Mouse (Mus musculus): Measurements from ENCODE around the gene Tsen54.

DNA sequence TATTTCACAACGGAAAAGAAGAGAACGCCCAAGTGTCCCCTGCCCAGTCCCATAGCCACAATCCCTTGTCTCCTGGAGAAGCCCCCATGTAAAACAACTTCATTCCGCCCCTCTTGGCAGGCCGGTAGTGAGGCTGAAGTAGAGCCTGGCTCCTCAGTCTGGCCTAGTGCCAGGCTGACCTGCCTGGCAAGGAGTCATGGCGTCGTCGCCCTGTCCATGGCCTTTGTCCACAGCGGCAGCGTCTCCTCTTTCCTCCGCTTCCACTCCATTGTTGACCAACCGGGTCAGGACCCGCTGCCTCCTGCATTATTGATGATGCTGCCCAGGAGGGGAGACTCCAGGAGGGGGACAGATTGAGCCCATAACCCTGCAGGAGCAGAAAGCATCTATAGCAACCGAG, 43.4 kb downstream of the Tsen54 start:
- TF ChIP-seq POLR2A (IDR thresholded peaks at IDR 0.05; ENCODE audit: low read depth, low read length) (no peak), CTCF (IDR thresholded peaks at IDR 0.05; ENCODE audit: borderline replicate concordance, insufficient read depth, low read length) (no peak)

All from embryonic fibroblast, embryonic 13.5 days (primary cell).